Mouse (Mus musculus) kidney, adult 18-20 months (tissue): ENCODE data around the gene Cel.
A peak's percentile ranks its signal among the peaks of the same experiment; 100 is the strongest.

Experiments used
- DNase-seq: peaks from one replicate; pipeline ENCODE4 v3.0.0; 2021

Cel gene

GRCm38 (mm10) chr2:28563303-28563702 lies at the start of gene Cel:
Cel (minus strand) TSS chr2:28563403.
- no peak for DNase-seq

GRCm38 (mm10) chr2:28612436-28613063 lies 49.3 kb upstream of the Cel start:
- no peak for DNase-seq

GRCm38 (mm10) chr2:28611407-28611787 lies 48.2 kb upstream of the Cel start:
- DNase-seq: no peak

- no peak for DNase-seq
Measured at GRCm38 (mm10) chr2:28610716-28611406, 47.7 kb upstream of the Cel start.

GRCm38 (mm10) chr2:28609851-28610250 lies 46.6 kb upstream of the Cel start:
- DNase-seq: no peak

GRCm38 (mm10) chr2:28607341-28608165 lies 44.4 kb upstream of the Cel start:
- DNase-seq: no peak

- no peak for DNase-seq
Measured at GRCm38 (mm10) chr2:28606601-28607340, 43.6 kb upstream of the Cel start.

GRCm38 (mm10) chr2:28605789-28606541 lies 42.8 kb upstream of the Cel start:
- no peak for DNase-seq

- DNase-seq: no peak
Measured at GRCm38 (mm10) chr2:28603542-28603941, 40.3 kb upstream of the Cel start.

- DNase-seq: no peak
Measured at GRCm38 (mm10) chr2:28601720-28602590, 38.8 kb upstream of the Cel start.

- DNase-seq: no peak
Measured at GRCm38 (mm10) chr2:28599569-28599900, 36.3 kb upstream of the Cel start.

- DNase-seq: no peak
Measured at GRCm38 (mm10) chr2:28598692-28599568, 35.7 kb upstream of the Cel start.

- DNase-seq: no peak
Measured at GRCm38 (mm10) chr2:28597733-28598547, 34.7 kb upstream of the Cel start.

- DNase-seq: no peak
Measured at GRCm38 (mm10) chr2:28596998-28597397, 33.8 kb upstream of the Cel start.

- no peak for DNase-seq
Measured at GRCm38 (mm10) chr2:28596021-28596420, 32.8 kb upstream of the Cel start.

GRCm38 (mm10) chr2:28592809-28593208 lies 29.6 kb upstream of the Cel start:
- peak; percentile 66 for DNase-seq

- DNase-seq: no peak
Measured at GRCm38 (mm10) chr2:28591479-28591878, 28.3 kb upstream of the Cel start.

GRCm38 (mm10) chr2:28588574-28588973 lies 25.4 kb upstream of the Cel start:
- no peak for DNase-seq

GRCm38 (mm10) chr2:28585730-28586129 lies 22.5 kb upstream of the Cel start:
- no peak for DNase-seq
